Mouse (Mus musculus): Measurements from ENCODE around the gene Tcp11l2. TPM values are rescaled to one million over a fixed set of nuclear protein-coding genes. Genes with fewer than 3 reads are reported as not detected.

The Tcp11l2 gene
- polyA plus RNA-seq, 1 experiment from 2014 or later, result 59.9 TPM

GRCm38 (mm10) chr10:84657437-84658087 is 81.1 kb downstream of the Tcp11l2 start:
- 49% methylated on average over 6 of the region's 6 CpGs for WGBS (ENCODE audit: insufficient replicate concordance)

GRCm38 (mm10) chr10:84658088-84658848 is 81.8 kb downstream of the Tcp11l2 start:
- H3K36me3 ChIP-seq (replicated peaks), result peaks cover 23% of the 10 kb centered on the region
- no peak overlapping the region for H3K9ac ChIP-seq
- ATAC-seq (ENCODE audit: insufficient read depth), result no peak
- H3K4me3 ChIP-seq (replicated peaks), result no peak overlapping the region
- no peaks in the 10 kb centered on the region for H3K27me3 ChIP-seq
- no peak overlapping the region; the same call in 1 of the 2 replicates for H3K27ac ChIP-seq (replicated peaks)
- no peaks in the 10 kb centered on the region for H3K9me3 ChIP-seq (replicated peaks)
- no peaks in the 10 kb centered on the region for H3K4me1 ChIP-seq (replicated peaks)
- WGBS (ENCODE audit: insufficient replicate concordance), result 42% methylated on average over 18 of the region's 18 CpGs
- H3K4me2 ChIP-seq, result no peak overlapping the region

More at GRCm38 (mm10) chr10:84657437-84658087, 81.1 kb downstream of the Tcp11l2 start:
- Histone ChIP-seq H3K9me3 (replicated peaks) (no peaks in the 10 kb centered on the region), H3K4me3 (replicated peaks) (no peak overlapping the region), H3K36me3 (replicated peaks) (peaks cover 30% of the 10 kb centered on the region), H3K4me1 (replicated peaks) (no peaks in the 10 kb centered on the region), H3K27ac (replicated peaks) (no peak overlapping the region), H3K9ac (no peak overlapping the region), H3K4me2 (no peak overlapping the region), H3K27me3 (no peaks in the 10 kb centered on the region)
- ATAC-seq (ENCODE audit: insufficient read depth), result no peak

GRCm38 (mm10) chr10:84659281-84659680 is 82.9 kb downstream of the Tcp11l2 start:
- H3K36me3 ChIP-seq (replicated peaks), result peaks cover 20% of the 10 kb centered on the region; the same call in 1 of the 2 replicates
- no peak overlapping the region for H3K4me3 ChIP-seq (replicated peaks)
- 78% methylated on average over 3 of the region's 3 CpGs for WGBS (ENCODE audit: insufficient replicate concordance)
- no peak overlapping the region for H3K27ac ChIP-seq (replicated peaks)
- H3K9ac ChIP-seq, result no peak overlapping the region
- no peaks in the 10 kb centered on the region for H3K27me3 ChIP-seq
- no peaks in the 10 kb centered on the region for H3K9me3 ChIP-seq (replicated peaks)
- no peak overlapping the region for H3K4me2 ChIP-seq
- H3K4me1 ChIP-seq (replicated peaks), result no peaks in the 10 kb centered on the region
- no peak for ATAC-seq (ENCODE audit: insufficient read depth)

GRCm38 (mm10) chr10:84662138-84662537 is 85.7 kb downstream of the Tcp11l2 start:
- no peaks in the 10 kb centered on the region for H3K9me3 ChIP-seq (replicated peaks)
- peaks cover 17% of the 10 kb centered on the region; the same call in 1 of the 2 replicates for H3K36me3 ChIP-seq (replicated peaks)
- 79% methylated on average over 6 of the region's 6 CpGs for WGBS (ENCODE audit: insufficient replicate concordance)
- no peaks in the 10 kb centered on the region for H3K27me3 ChIP-seq
- H3K9ac ChIP-seq, result no peak overlapping the region
- no peak overlapping the region for H3K4me2 ChIP-seq
- no peaks in the 10 kb centered on the region for H3K4me1 ChIP-seq (replicated peaks)
- ATAC-seq (ENCODE audit: insufficient read depth), result no peak
- no peak overlapping the region for H3K27ac ChIP-seq (replicated peaks)
- H3K4me3 ChIP-seq (replicated peaks), result no peak overlapping the region

Other genes starting within 250 kb of the Tcp11l2 start
- gene Nuak1, start 136.0 kb upstream of the Tcp11l2 start, polyA plus RNA-seq (2015; fragmentation: Nextera tagmentation; extraction: Ambion mirVana), result 0.13 and 0.15 TPM in 2 replicates
- gene Ckap4, start 42.6 kb upstream of the Tcp11l2 start, polyA plus RNA-seq (2015; fragmentation: Nextera tagmentation; extraction: Ambion mirVana), result 11.7 and 12.3 TPM in 2 replicates
- gene Polr3b, start 45.7 kb downstream of the Tcp11l2 start, polyA plus RNA-seq (2015; fragmentation: Nextera tagmentation; extraction: Ambion mirVana), result 5.4 TPM in 2 replicates
- not detected in 2 replicates for gene Rfx4, start 179.4 kb downstream of the Tcp11l2 start, polyA plus RNA-seq (2015; fragmentation: Nextera tagmentation; extraction: Ambion mirVana)

Data from liver, embryonic 15.5 days (tissue).